Mouse (Mus musculus) stomach, postnatal 0 days (tissue): ENCODE results near the gene Enam. TPM values are rescaled to one million over a fixed set of nuclear protein-coding genes. Genes with fewer than 3 reads are reported as not detected.

Source experiments
- ATAC-seq: fragments of 200-750 bp; cut with Nextera tagmentation; 2 replicates; pipeline ENCODE4 v1.8.0; 2017; ENCODE audit not compliant: low FRiP score, low TSS enrichment
- DNase-seq: peaks from one replicate; pipeline ENCODE4 v3.0.0-alpha.2; 2016; ENCODE audit warnings: low spot score
- H3K27ac ChIP-seq: fragments of 300-500 bp; sonication (generic); replicated peaks from 2 replicates; pipeline ENCODE4 v1.5.1; 2014; ENCODE audit warnings: mild to moderate bottlenecking, control low read depth
- H3K27me3 ChIP-seq: fragments of 300-500 bp; sonication (generic); 2 replicates; pipeline ENCODE4 v1.6.1; 2014; ENCODE audit warnings: low read length; ENCODE audit not compliant: control insufficient read depth, insufficient read depth
- H3K36me3 ChIP-seq: fragments of 300-500 bp; sonication (generic); 2 replicates; pipeline ENCODE4 v1.6.1; 2014; ENCODE audit warnings: low read length, mixed read lengths; ENCODE audit not compliant: control insufficient read depth, insufficient read depth
- H3K4me1 ChIP-seq: fragments of 300-500 bp; sonication (generic); replicated peaks from 2 replicates; pipeline ENCODE4 v1.6.1; 2014; ENCODE audit warnings: antibody characterized with exemption; ENCODE audit not compliant: control insufficient read depth, insufficient read depth
- H3K4me2 ChIP-seq: fragments of 300-500 bp; sonication (generic); replicated peaks from 2 replicates; pipeline ENCODE4 v1.6.1; 2014; ENCODE audit warnings: low read depth, mild to moderate bottlenecking, control low read depth, moderate library complexity
- H3K4me3 ChIP-seq: fragments of 300-500 bp; sonication (generic); 2 replicates; pipeline ENCODE4 v1.5.1; 2014; ENCODE audit warnings: low read depth, low read length, control low read depth
- H3K9ac ChIP-seq: fragments of 300-500 bp; sonication (generic); 2 replicates; pipeline ENCODE4 v1.6.1; 2014; ENCODE audit warnings: mild to moderate bottlenecking, low read length, control low read depth, mixed read lengths
- H3K9me3 ChIP-seq: fragments of 300-500 bp; sonication (generic); 2 replicates; pipeline ENCODE4 v1.6.1; 2016; ENCODE audit warnings: low read length; ENCODE audit not compliant: control insufficient read depth
- CTCF ChIP-seq: IDR thresholded peaks from 2 replicates; pipeline ENCODE4 v1.5.1; 2016; ENCODE audit warnings: antibody characterized with exemption, low read depth, mild to moderate bottlenecking, moderate library complexity
- EP300 ChIP-seq: optimal IDR thresholded peaks from 2 replicates; pipeline ENCODE3; 2016; ENCODE audit warnings: antibody characterized with exemption
- WGBS: fragments of 180-500 bp; shearing (Covaris S2); extraction: QIAGEN DNeasy Blood & Tissue Kit; methylation state at CpG from one replicate; pipeline ENCODE4 v1.1.7; 2014; 5-methylcytosine and 5-hydroxymethylcytosine counted together
- polyA plus RNA-seq: library from polyadenylated mRNA; unstranded; fragments of >200 nt; fragmentation: Nextera tagmentation; extraction: Ambion mirVana; gene quantifications from 2 replicates; pipeline ENCODE4 v1.2.1, GENCODE M21; 2015

Enam gene
- 0.02 TPM in 1 of 2 replicates, not detected in the other for polyA plus RNA-seq

DNA sequence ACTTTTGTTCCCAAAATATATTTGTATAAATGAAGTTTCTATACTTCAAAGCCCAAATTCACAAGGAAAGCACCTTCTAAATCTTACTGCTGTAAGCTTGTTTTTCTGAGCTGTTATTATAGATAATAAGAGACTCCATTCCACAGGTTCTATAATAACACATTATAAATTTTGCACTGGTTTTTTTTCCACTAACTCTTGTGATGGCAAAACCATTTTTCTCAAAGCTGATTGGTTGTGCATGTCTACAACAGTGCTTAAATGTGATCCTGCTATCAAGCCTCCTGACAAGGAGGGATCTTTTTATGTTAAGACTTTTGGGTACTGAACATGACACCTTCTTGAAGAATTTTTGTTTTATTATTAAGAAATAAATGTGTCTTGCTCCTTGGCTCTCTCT, at the start of gene Enam:
Gene Enam (plus strand): TSS at position 301 of the 400 bp plus-strand sequence.
- Histone ChIP-seq H3K4me2 (no peak within 1 kb of the TSS), H3K27ac (no peak within 1 kb of the TSS), H3K4me3 (no peak within 1 kb of the TSS), H3K9me3 (no peaks in the 10 kb centered on the region), H3K27me3 (no peaks in the 10 kb centered on the region), H3K4me1 (no peaks in the 10 kb centered on the region), H3K36me3 (no peaks in the 10 kb centered on the region), H3K9ac (no peak within 1 kb of the TSS)
- TF ChIP-seq CTCF (no peak), EP300 (no peak)
- ATAC-seq (no peak), DNase-seq (no peak)

- Histone ChIP-seq H3K9ac (no peak within 1 kb of the TSS), H3K27ac (no peak within 1 kb of the TSS), H3K9me3 (no peaks in the 10 kb centered on the region), H3K36me3 (no peaks in the 10 kb centered on the region), H3K4me3 (no peak within 1 kb of the TSS), H3K4me1 (no peaks in the 10 kb centered on the region), H3K27me3 (no peaks in the 10 kb centered on the region), H3K4me2 (no peak within 1 kb of the TSS)
- TF ChIP-seq EP300 (no peak), CTCF (no peak)
- 73% methylated on average over 3 of the region's 3 CpGs for WGBS
- no peak for DNase-seq
- no peak for ATAC-seq
Observed at GRCm38 (mm10) chr5:88455691-88456090, 32.1 kb upstream of the Enam start, which contains the start of gene Ambn. Ambn (plus strand) TSS chr5:88455991.

DNA sequence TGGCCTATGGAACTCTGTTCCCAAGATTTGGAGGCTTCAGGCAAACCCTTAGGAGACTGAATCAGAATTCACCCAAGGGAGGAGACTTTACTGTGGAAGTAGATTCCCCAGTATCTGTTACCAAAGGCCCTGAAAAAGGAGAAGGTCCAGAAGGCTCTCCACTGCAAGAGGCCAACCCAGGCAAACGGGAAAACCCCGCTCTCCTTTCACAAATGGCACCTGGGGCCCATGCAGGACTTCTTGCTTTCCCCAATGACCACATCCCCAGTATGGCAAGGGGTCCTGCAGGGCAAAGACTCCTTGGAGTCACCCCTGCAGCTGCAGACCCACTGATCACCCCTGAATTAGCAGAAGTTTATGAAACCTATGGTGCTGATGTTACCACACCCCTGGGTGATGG, 20.3 kb upstream of the Enam start:
- H3K4me2 ChIP-seq = no peak overlapping the region
- no peak overlapping the region for H3K9ac ChIP-seq
- WGBS = 89% methylated on average over 2 of the region's 2 CpGs
- H3K27ac ChIP-seq = no peak overlapping the region
- no peak for ATAC-seq
- TF ChIP-seq EP300 (no peak), CTCF (no peak)
- no peaks in the 10 kb centered on the region for H3K27me3 ChIP-seq
- no peak for DNase-seq
- no peaks in the 10 kb centered on the region for H3K36me3 ChIP-seq
- H3K4me3 ChIP-seq = no peak overlapping the region
- H3K9me3 ChIP-seq = no peaks in the 10 kb centered on the region
- H3K4me1 ChIP-seq = no peaks in the 10 kb centered on the region

- Histone ChIP-seq H3K27ac (no peak overlapping the region), H3K4me2 (no peak overlapping the region), H3K9me3 (no peaks in the 10 kb centered on the region), H3K4me3 (no peak overlapping the region), H3K9ac (no peak overlapping the region), H3K4me1 (no peaks in the 10 kb centered on the region), H3K27me3 (no peaks in the 10 kb centered on the region), H3K36me3 (no peaks in the 10 kb centered on the region)
- ATAC-seq = no peak
- TF ChIP-seq EP300 (no peak), CTCF (no peak)
- WGBS = 85% methylated on average over 4 of the region's 4 CpGs
- DNase-seq = no peak
Observed at GRCm38 (mm10) chr5:88468807-88469704, 18.7 kb upstream of the Enam start.

DNA sequence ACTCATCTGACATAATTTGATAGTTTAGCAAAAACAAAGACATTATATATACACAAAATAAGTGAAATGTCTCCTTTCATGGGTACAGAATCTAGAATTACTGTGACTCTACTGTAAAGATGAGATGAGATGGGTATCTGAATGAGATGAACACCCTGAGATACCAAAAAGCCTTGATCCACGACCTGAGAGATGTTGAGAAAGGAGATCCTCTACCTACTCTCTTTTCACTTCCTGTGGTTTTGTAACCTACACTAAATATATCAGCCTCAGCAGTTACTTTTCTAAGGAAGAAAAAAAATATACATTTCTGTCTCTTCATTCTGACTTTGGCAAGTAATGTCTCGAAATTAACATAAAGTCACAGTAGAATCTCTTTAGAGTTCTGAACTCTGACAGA, 1.2 kb downstream of the Enam start:
- Histone ChIP-seq H3K27ac (no peak overlapping the region), H3K27me3 (no peaks in the 10 kb centered on the region), H3K9me3 (no peaks in the 10 kb centered on the region), H3K4me3 (no peak overlapping the region), H3K4me2 (no peak overlapping the region), H3K36me3 (no peaks in the 10 kb centered on the region), H3K9ac (no peak overlapping the region), H3K4me1 (no peaks in the 10 kb centered on the region)
- DNase-seq (no peak), ATAC-seq (no peak)
- WGBS = 66% methylated on average over 2 of the region's 2 CpGs
- no peak for TF ChIP-seq EP300
- TF ChIP-seq CTCF = no peak

GRCm38 (mm10) chr5:88491111-88491510, 3.3 kb downstream of the Enam start:
- no peak overlapping the region for H3K4me2 ChIP-seq
- no peak for TF ChIP-seq CTCF
- TF ChIP-seq EP300 = no peak
- H3K27ac ChIP-seq = no peak overlapping the region
- ATAC-seq (no peak), DNase-seq (no peak)
- WGBS = 76% methylated on average over 5 of the region's 5 CpGs
- no peak overlapping the region for H3K9ac ChIP-seq
- H3K4me1 ChIP-seq = no peaks in the 10 kb centered on the region
- no peak overlapping the region for H3K4me3 ChIP-seq
- no peaks in the 10 kb centered on the region for H3K27me3 ChIP-seq
- no peaks in the 10 kb centered on the region for H3K36me3 ChIP-seq
- H3K9me3 ChIP-seq = no peaks in the 10 kb centered on the region
